Mouse (Mus musculus) Muller cell, postnatal 12 days (primary cell): ENCODE data around the gene Mettl13.

Source experiments
- DNase-seq: peaks from one replicate; pipeline ENCODE4 v3.0.0-alpha.2; 2015; ENCODE audit errors: inconsistent ontology term

Gene Mettl13

GRCm38 (mm10) chr1:162532330-162532729 is 16.0 kb downstream of the Mettl13 start:
- DNase-seq = no peak

DNA sequence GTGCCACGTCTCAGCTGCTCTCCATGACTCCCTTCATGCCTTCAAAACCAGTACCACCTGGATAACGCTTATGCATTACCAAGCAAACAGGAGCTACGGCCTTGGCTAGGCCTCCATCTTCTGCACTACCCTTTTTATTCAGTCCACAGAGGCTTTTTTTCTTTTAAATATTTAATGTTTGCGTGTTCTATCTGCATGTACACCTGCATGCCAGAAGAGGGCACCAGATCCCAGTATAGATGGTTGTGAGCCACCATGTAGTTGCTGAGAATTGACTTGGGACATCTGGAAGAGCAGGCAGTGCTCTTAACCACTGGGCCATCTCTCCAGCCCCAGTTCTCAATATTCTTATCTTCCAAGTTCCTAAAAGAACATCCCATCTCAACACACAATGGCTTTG is 16.8 kb downstream of the Mettl13 start:
- no peak for DNase-seq

DNA sequence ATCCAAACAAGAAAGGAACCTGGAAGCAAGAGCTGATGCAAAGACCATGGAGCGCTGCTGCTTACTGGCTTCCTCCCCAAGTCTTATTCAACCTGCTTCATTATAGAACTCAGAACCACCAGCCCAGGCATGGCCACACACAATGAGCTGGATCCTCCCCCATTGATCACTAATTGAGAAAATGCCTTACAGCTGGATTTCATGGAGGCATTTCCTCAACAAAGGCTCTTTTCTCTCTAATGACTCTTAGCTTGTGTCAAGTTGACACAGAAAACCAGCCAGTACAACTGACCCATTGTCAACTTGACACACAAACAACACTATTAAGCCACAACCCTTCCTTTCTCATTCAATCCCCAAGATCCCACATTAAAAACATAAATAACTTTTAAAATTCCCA is 17.7 kb downstream of the Mettl13 start:
- DNase-seq = peak; percentile 42

DNA sequence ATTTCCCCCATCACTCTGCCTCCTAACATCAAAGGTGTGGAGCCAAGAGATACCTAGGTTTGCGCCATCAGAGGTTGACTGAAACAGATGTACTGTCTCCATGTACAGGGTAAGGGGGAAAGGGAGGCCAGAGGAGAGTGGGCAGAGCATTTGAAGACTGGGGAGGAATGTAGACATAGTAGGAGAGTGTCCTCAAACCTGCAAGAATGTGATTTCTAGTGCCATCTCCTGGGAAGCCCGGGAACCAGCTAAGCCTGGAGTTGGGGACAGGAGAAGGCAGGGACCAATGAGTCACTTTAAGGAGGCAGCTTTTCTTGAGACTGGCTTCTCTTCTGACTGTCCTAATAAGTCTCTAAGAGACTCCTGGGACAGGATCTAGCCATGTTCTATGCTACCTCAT is 18.7 kb downstream of the Mettl13 start:
- peak; percentile 9 for DNase-seq

GRCm38 (mm10) chr1:162515116-162515515 is 33.2 kb downstream of the Mettl13 start:
- no peak for DNase-seq

DNA sequence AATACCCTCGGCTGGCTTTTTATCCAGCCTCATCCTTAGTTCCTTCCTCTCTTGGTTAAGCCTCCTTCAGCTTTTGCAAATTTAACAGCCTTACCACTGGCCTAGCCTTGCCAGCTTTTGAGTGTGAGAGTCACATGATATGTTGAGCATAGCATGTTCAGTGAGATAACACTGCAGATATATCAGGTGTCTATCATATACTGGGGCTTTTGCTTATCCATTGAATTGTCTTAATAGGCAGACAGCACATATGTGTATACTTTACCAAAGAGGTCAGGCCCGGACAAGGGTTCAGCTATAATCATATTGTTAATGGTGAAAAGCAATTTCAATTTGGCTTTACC is 38.4 kb downstream of the Mettl13 start:
- DNase-seq = no peak

DNA sequence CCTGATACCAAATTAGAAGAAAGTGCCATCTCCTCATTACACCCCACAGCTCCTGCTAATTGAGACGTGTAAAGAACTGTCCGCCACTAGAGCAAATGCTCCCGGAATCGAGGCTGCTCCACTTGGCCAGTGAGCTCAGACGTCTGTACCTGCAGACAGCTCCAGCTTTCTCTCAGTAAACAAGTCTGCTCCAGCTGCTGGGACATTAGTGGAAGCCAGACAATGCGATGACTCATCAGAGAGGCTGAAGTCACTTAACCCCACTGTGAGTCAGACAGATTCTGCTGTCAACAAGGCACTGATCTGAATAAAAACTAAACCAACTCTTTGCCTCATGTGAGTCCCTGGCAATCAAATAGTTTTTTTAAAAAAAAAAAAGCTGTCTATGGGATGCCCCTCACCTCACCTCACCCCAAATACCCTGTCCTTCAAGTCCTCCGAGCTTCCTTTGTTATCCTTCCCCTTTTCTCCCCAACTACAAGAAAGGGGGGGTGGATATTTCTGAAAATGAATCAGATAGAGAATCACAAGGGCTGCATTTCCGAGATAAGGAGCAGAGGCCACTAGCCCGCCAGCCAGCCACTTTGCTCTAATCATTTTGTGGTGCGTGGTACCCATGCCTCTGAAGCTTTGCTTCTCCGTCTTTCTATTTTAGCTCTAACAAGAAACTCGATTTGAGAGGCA is 38.9 kb downstream of the Mettl13 start:
- DNase-seq = peak; percentile 80

- peak; percentile 8 for DNase-seq
These were observed 39.9 kb downstream of the Mettl13 start for GRCm38 (mm10) chr1:162508211-162509005.

GRCm38 (mm10) chr1:162506516-162506915 is 41.8 kb downstream of the Mettl13 start:
- peak; percentile 9 for DNase-seq

GRCm38 (mm10) chr1:162505649-162506048 is 42.7 kb downstream of the Mettl13 start:
- DNase-seq = no peak
